Mouse (Mus musculus): Measurements from ENCODE around the gene Gusb. TPM values are rescaled to one million over a fixed set of nuclear protein-coding genes. Genes with fewer than 3 reads are reported as not detected.

Gene Gusb
- polyA plus RNA-seq, 1 experiment from 2014 or later: 50.2 TPM

GRCm38 (mm10) chr5:129999097-129999496 is 3.8 kb downstream of the Gusb start:
- no peak for ATAC-seq (replicated peaks; ENCODE audit: insufficient number of reproducible peaks, low FRiP score, low TSS enrichment)
- Histone ChIP-seq H3K4me1 (ENCODE audit: control insufficient read depth, insufficient read depth, low read length) (no peaks in the 10 kb centered on the region), H3K9me3 (replicated peaks; ENCODE audit: control insufficient read depth, low read length) (no peaks in the 10 kb centered on the region), H3K36me3 (ENCODE audit: control insufficient read depth, insufficient read depth, low read length) (no peaks in the 10 kb centered on the region), H3K27ac (ENCODE audit: low read depth, low read length) (no peak overlapping the region), H3K4me3 (ENCODE audit: low read depth, low read length) (no peak overlapping the region), H3K4me2 (no peak overlapping the region), H3K9ac (ENCODE audit: low read depth, low read length) (no peak overlapping the region), H3K27me3 (ENCODE audit: control insufficient read depth, insufficient read depth, low read length) (no peaks in the 10 kb centered on the region)
- WGBS (ENCODE audit: insufficient replicate concordance): 33% methylated on average over 4 of the region's 4 CpGs

GRCm38 (mm10) chr5:129997700-129998099 is 5.1 kb downstream of the Gusb start:
- ATAC-seq (replicated peaks; ENCODE audit: insufficient number of reproducible peaks, low FRiP score, low TSS enrichment): no peak
- Histone ChIP-seq H3K9me3 (replicated peaks; ENCODE audit: control insufficient read depth, low read length) (no peaks in the 10 kb centered on the region), H3K27me3 (ENCODE audit: control insufficient read depth, insufficient read depth, low read length) (no peaks in the 10 kb centered on the region), H3K4me3 (ENCODE audit: low read depth, low read length) (no peak overlapping the region), H3K4me1 (ENCODE audit: control insufficient read depth, insufficient read depth, low read length) (no peaks in the 10 kb centered on the region), H3K4me2 (no peak overlapping the region), H3K9ac (ENCODE audit: low read depth, low read length) (no peak overlapping the region), H3K36me3 (ENCODE audit: control insufficient read depth, insufficient read depth, low read length) (0 out of 2 replicates have a peak, but pooled peaks cover 2% of the 10 kb centered on the region), H3K27ac (ENCODE audit: low read depth, low read length) (no peak overlapping the region)
- WGBS (ENCODE audit: insufficient replicate concordance): 65% methylated on average over 19 of the region's 19 CpGs

GRCm38 (mm10) chr5:129994989-129995388 is 7.9 kb downstream of the Gusb start:
- H3K4me3 ChIP-seq (ENCODE audit: low read depth, low read length): no peak overlapping the region
- no peaks in the 10 kb centered on the region for H3K9me3 ChIP-seq (replicated peaks; ENCODE audit: control insufficient read depth, low read length)
- H3K9ac ChIP-seq (ENCODE audit: low read depth, low read length): no peak overlapping the region
- H3K27me3 ChIP-seq (ENCODE audit: control insufficient read depth, insufficient read depth, low read length): no peaks in the 10 kb centered on the region
- no peaks in the 10 kb centered on the region for H3K4me1 ChIP-seq (ENCODE audit: control insufficient read depth, insufficient read depth, low read length)
- H3K27ac ChIP-seq (ENCODE audit: low read depth, low read length): no peak overlapping the region
- H3K4me2 ChIP-seq: no peak overlapping the region
- 0 out of 2 replicates have a peak, but pooled peaks cover 2% of the 10 kb centered on the region for H3K36me3 ChIP-seq (ENCODE audit: control insufficient read depth, insufficient read depth, low read length)
- ATAC-seq (replicated peaks; ENCODE audit: insufficient number of reproducible peaks, low FRiP score, low TSS enrichment): no peak
- 91% methylated on average over 7 of the region's 7 CpGs for WGBS (ENCODE audit: insufficient replicate concordance)

- WGBS (ENCODE audit: insufficient replicate concordance): 87% methylated on average over 14 of the region's 14 CpGs
- Histone ChIP-seq H3K4me1 (ENCODE audit: control insufficient read depth, insufficient read depth, low read length) (no peaks in the 10 kb centered on the region), H3K27ac (ENCODE audit: low read depth, low read length) (no peak overlapping the region), H3K36me3 (ENCODE audit: control insufficient read depth, insufficient read depth, low read length) (peaks cover 9% of the 10 kb centered on the region), H3K9me3 (replicated peaks; ENCODE audit: control insufficient read depth, low read length) (no peaks in the 10 kb centered on the region), H3K9ac (ENCODE audit: low read depth, low read length) (no peak overlapping the region), H3K4me2 (no peak overlapping the region), H3K27me3 (ENCODE audit: control insufficient read depth, insufficient read depth, low read length) (no peaks in the 10 kb centered on the region), H3K4me3 (ENCODE audit: low read depth, low read length) (no peak overlapping the region)
- ATAC-seq (replicated peaks; ENCODE audit: insufficient number of reproducible peaks, low FRiP score, low TSS enrichment): no peak
Measured at GRCm38 (mm10) chr5:129993374-129993773, 9.5 kb downstream of the Gusb start.

GRCm38 (mm10) chr5:129991898-129992297 is 11.0 kb downstream of the Gusb start:
- WGBS (ENCODE audit: insufficient replicate concordance): 88% methylated on average over 5 of the region's 5 CpGs
- Histone ChIP-seq H3K4me2 (no peak overlapping the region), H3K9me3 (replicated peaks; ENCODE audit: control insufficient read depth, low read length) (no peaks in the 10 kb centered on the region), H3K9ac (ENCODE audit: low read depth, low read length) (no peak overlapping the region), H3K4me1 (ENCODE audit: control insufficient read depth, insufficient read depth, low read length) (no peaks in the 10 kb centered on the region), H3K27me3 (ENCODE audit: control insufficient read depth, insufficient read depth, low read length) (no peaks in the 10 kb centered on the region), H3K27ac (ENCODE audit: low read depth, low read length) (no peak overlapping the region), H3K36me3 (ENCODE audit: control insufficient read depth, insufficient read depth, low read length) (peaks cover 9% of the 10 kb centered on the region), H3K4me3 (ENCODE audit: low read depth, low read length) (no peak overlapping the region)
- ATAC-seq (replicated peaks; ENCODE audit: insufficient number of reproducible peaks, low FRiP score, low TSS enrichment): no peak

- no peak overlapping the region for H3K4me2 ChIP-seq
- ATAC-seq (replicated peaks; ENCODE audit: insufficient number of reproducible peaks, low FRiP score, low TSS enrichment): no peak
- no peaks in the 10 kb centered on the region for H3K4me1 ChIP-seq (ENCODE audit: control insufficient read depth, insufficient read depth, low read length)
- H3K9me3 ChIP-seq (replicated peaks; ENCODE audit: control insufficient read depth, low read length): no peaks in the 10 kb centered on the region
- peaks cover 9% of the 10 kb centered on the region for H3K36me3 ChIP-seq (ENCODE audit: control insufficient read depth, insufficient read depth, low read length)
- H3K27me3 ChIP-seq (ENCODE audit: control insufficient read depth, insufficient read depth, low read length): no peaks in the 10 kb centered on the region
- H3K9ac ChIP-seq (ENCODE audit: low read depth, low read length): no peak overlapping the region
- WGBS (ENCODE audit: insufficient replicate concordance): 80% methylated on average over 13 of the region's 13 CpGs
- no peak overlapping the region for H3K4me3 ChIP-seq (ENCODE audit: low read depth, low read length)
- H3K27ac ChIP-seq (ENCODE audit: low read depth, low read length): no peak overlapping the region
Measured at GRCm38 (mm10) chr5:129989376-129989775, 13.5 kb downstream of the Gusb start.

GRCm38 (mm10) chr5:129980216-129980615 is 22.6 kb downstream of the Gusb start:
- WGBS (ENCODE audit: insufficient replicate concordance): 43% methylated on average over 3 of the region's 3 CpGs
- H3K9ac ChIP-seq (ENCODE audit: low read depth, low read length): no peak overlapping the region

GRCm38 (mm10) chr5:129978608-129979007 is 24.2 kb downstream of the Gusb start:
- ATAC-seq (replicated peaks; ENCODE audit: insufficient number of reproducible peaks, low FRiP score, low TSS enrichment): no peak
- Histone ChIP-seq H3K27ac (ENCODE audit: low read depth, low read length) (no peak overlapping the region), H3K4me3 (ENCODE audit: low read depth, low read length) (no peak overlapping the region), H3K27me3 (ENCODE audit: control insufficient read depth, insufficient read depth, low read length) (no peaks in the 10 kb centered on the region), H3K4me2 (no peak overlapping the region), H3K9me3 (replicated peaks; ENCODE audit: control insufficient read depth, low read length) (no peaks in the 10 kb centered on the region), H3K36me3 (ENCODE audit: control insufficient read depth, insufficient read depth, low read length) (0 out of 2 replicates have a peak, but pooled peaks cover 3% of the 10 kb centered on the region), H3K4me1 (ENCODE audit: control insufficient read depth, insufficient read depth, low read length) (peaks cover 14% of the 10 kb centered on the region), H3K9ac (ENCODE audit: low read depth, low read length) (no peak overlapping the region)
- 45% methylated on average over 5 of the region's 5 CpGs for WGBS (ENCODE audit: insufficient replicate concordance)

More at GRCm38 (mm10) chr5:129980216-129980615, 22.6 kb downstream of the Gusb start:
- Histone ChIP-seq H3K4me1 (ENCODE audit: control insufficient read depth, insufficient read depth, low read length) (peaks cover 14% of the 10 kb centered on the region), H3K9me3 (replicated peaks; ENCODE audit: control insufficient read depth, low read length) (no peaks in the 10 kb centered on the region), H3K36me3 (ENCODE audit: control insufficient read depth, insufficient read depth, low read length) (0 out of 2 replicates have a peak, but pooled peaks cover 6% of the 10 kb centered on the region), H3K4me2 (no peak overlapping the region), H3K27me3 (ENCODE audit: control insufficient read depth, insufficient read depth, low read length) (no peaks in the 10 kb centered on the region), H3K27ac (ENCODE audit: low read depth, low read length) (no peak overlapping the region), H3K4me3 (ENCODE audit: low read depth, low read length) (no peak overlapping the region)
- no peak for ATAC-seq (replicated peaks; ENCODE audit: insufficient number of reproducible peaks, low FRiP score, low TSS enrichment)

GRCm38 (mm10) chr5:129977768-129978167 is 25.1 kb downstream of the Gusb start:
- no peak overlapping the region for H3K9ac ChIP-seq (ENCODE audit: low read depth, low read length)
- no peaks in the 10 kb centered on the region for H3K9me3 ChIP-seq (replicated peaks; ENCODE audit: control insufficient read depth, low read length)
- ATAC-seq (replicated peaks; ENCODE audit: insufficient number of reproducible peaks, low FRiP score, low TSS enrichment): no peak; the same call in 1 of the 2 replicates
- H3K4me3 ChIP-seq (ENCODE audit: low read depth, low read length): no peak overlapping the region
- no peak overlapping the region for H3K27ac ChIP-seq (ENCODE audit: low read depth, low read length)
- H3K4me1 ChIP-seq (ENCODE audit: control insufficient read depth, insufficient read depth, low read length): peaks cover 14% of the 10 kb centered on the region
- no peaks in the 10 kb centered on the region for H3K27me3 ChIP-seq (ENCODE audit: control insufficient read depth, insufficient read depth, low read length)
- 0 out of 2 replicates have a peak, but pooled peaks cover 3% of the 10 kb centered on the region for H3K36me3 ChIP-seq (ENCODE audit: control insufficient read depth, insufficient read depth, low read length)
- WGBS (ENCODE audit: insufficient replicate concordance): 70% methylated on average over 4 of the region's 4 CpGs
- no peak overlapping the region for H3K4me2 ChIP-seq
